Mouse (Mus musculus) liver, embryonic 14.5 days (tissue): ENCODE results near the gene Zcchc10.

Source experiments
- CTCF ChIP-seq: IDR thresholded peaks from 2 replicates; pipeline ENCODE4 v1.5.1; 2016; ENCODE audit warnings: antibody characterized with exemption, low read depth, control low read depth
- EP300 ChIP-seq: IDR thresholded peaks from 2 replicates; pipeline ENCODE4 v1.6.1; 2016; ENCODE audit warnings: antibody characterized with exemption, low read depth

DNA sequence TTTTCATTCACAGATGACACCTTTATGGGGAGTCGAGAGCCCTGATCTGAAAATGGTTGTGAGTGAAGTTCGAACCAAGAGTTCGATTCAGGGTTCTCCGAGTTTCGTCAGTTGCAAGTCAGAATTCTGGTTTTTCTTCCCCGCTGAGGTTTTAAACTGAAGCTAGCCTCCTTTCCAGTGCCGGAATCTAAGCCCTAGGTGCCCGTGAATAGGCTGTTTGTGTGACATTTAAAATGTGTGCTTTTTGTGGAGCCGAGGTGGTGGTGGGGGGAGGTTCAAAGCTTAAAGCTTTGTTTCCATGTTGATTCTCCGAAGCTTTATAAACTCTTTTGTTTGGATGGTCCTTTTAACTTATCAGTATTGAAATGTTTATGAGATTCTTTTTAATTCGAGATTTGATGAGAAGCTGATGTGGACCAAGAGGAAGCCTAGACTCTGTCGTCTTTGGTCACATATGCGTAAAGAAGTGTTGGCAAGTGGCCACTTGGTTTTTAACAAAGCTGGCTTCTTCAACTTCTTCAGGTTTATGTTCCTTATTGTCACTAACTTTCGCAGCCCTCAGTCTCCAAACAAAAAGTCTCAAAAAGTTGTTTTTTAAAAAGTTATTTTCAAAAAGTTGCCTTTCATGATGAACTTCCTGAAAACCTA, 27.6 kb downstream of the Zcchc10 start:
- TF ChIP-seq CTCF: no peak
- TF ChIP-seq EP300: no peak
